Mouse (Mus musculus): ENCODE measurements around the gene Coro2b.

- no peak for TF ChIP-seq ZNF384 (IDR thresholded peaks at IDR 0.05; ENCODE audit: low read depth, low read length)
- TF ChIP-seq MAFK (IDR thresholded peaks at IDR 0.05; ENCODE audit: insufficient read depth, low read depth, low read length), result no peak
- TF ChIP-seq HCFC1 (IDR thresholded peaks at IDR 0.05; ENCODE audit: borderline replicate concordance, insufficient read depth, low read length), result no peak
Observed at GRCm38 (mm10) chr9:62562236-62562635, 25.4 kb upstream of the Coro2b start.

Measured in ES-E14 (cell line).